Mouse (Mus musculus) bone marrow, adult 2 months (tissue): Measurements from ENCODE around the gene Napsa. TPM values are rescaled to one million over a fixed set of nuclear protein-coding genes. Genes with fewer than 3 reads are reported as not detected.

Source experiments
- H3K27ac ChIP-seq: fragments of 200-500 bp; 2 replicates; pipeline ENCODE4 v1.5.1; 2012; ENCODE audit warnings: low read depth, mild to moderate bottlenecking, control low read depth, inconsistent platforms, low read length; ENCODE audit not compliant: control insufficient read depth, poor library complexity, insufficient read depth
- H3K4me1 ChIP-seq: fragments of 200-500 bp; 2 replicates; pipeline ENCODE4 v1.6.1; 2011; ENCODE audit warnings: low read length; ENCODE audit not compliant: control insufficient read depth, insufficient read depth
- H3K4me3 ChIP-seq: fragments of 200-500 bp; replicated peaks from 2 replicates; pipeline ENCODE3; 2011; ENCODE audit warnings: mild to moderate bottlenecking, low read depth, low read length, control low read depth; ENCODE audit not compliant: control insufficient read depth
- CTCF ChIP-seq: fragments of 200-500 bp; IDR thresholded peaks from 2 replicates; pipeline ENCODE4 v1.5.1; 2011; ENCODE audit warnings: low read length, control low read depth; ENCODE audit not compliant: control insufficient read depth, insufficient read depth
- POLR2A ChIP-seq: fragments of 200-500 bp; IDR thresholded peaks from 2 replicates; pipeline ENCODE4 v1.6.1; 2011; ENCODE audit warnings: low read depth, mild to moderate bottlenecking, control low read depth, low read length, borderline replicate concordance; ENCODE audit not compliant: control insufficient read depth
- WGBS: fragments of 180-500 bp; shearing (Covaris S2); methylation state at CpG from one replicate; pipeline ENCODE4 v1.1.7; 2018; 5-methylcytosine and 5-hydroxymethylcytosine counted together
- polyA plus RNA-seq: library from polyadenylated mRNA; stranded (reverse); fragments of >200 nt; gene quantifications from 2 replicates; pipeline ENCODE4 v1.2.4, GENCODE M21; 2011; ENCODE audit warnings: low replicate concordance; ENCODE audit not compliant: missing spikeins, insufficient read depth, insufficient read length

The Napsa gene
- polyA plus RNA-seq, 1 experiment: 49.7 TPM

- H3K4me3 ChIP-seq: peak overlapping the region; percentile 89
- peak overlapping the region; percentile 50 for H3K27ac ChIP-seq
- H3K4me1 ChIP-seq: peaks cover 9% of the 10 kb centered on the region; the same call in 1 of the 2 replicates
- TF ChIP-seq POLR2A: no peak
- no peak for TF ChIP-seq CTCF
- 17% methylated on average over 5 of the region's 5 CpGs for WGBS
Measured at GRCm38 (mm10) chr7:44547725-44548124, 24.5 kb upstream of the Napsa start.

GRCm38 (mm10) chr7:44548497-44549087 is 23.6 kb upstream of the Napsa start, which contains the start of gene Pold1:
Gene Pold1 (minus strand): TSS chr7:44548849.
- H3K27ac ChIP-seq: peak within 1 kb of the TSS; percentile 79
- WGBS: under 1% methylated on average over 43 of the region's 43 CpGs
- peak within 1 kb of the TSS; percentile 89 for H3K4me3 ChIP-seq
- peak; percentile 58; the same call in 1 of the 2 replicates for TF ChIP-seq POLR2A
- peak; percentile 93 for TF ChIP-seq CTCF
- H3K4me1 ChIP-seq: peaks cover 9% of the 10 kb centered on the region; the same call in 1 of the 2 replicates

- Histone ChIP-seq H3K27ac (no peak overlapping the region; the same call in 1 of the 2 replicates), H3K4me1 (peaks cover 9% of the 10 kb centered on the region; the same call in 1 of the 2 replicates), H3K4me3 (no peak overlapping the region)
- TF ChIP-seq POLR2A (no peak), CTCF (no peak)
- 93% methylated on average over 23 of the region's 23 CpGs for WGBS
Measured at GRCm38 (mm10) chr7:44549621-44550408, 22.4 kb upstream of the Napsa start.

DNA sequence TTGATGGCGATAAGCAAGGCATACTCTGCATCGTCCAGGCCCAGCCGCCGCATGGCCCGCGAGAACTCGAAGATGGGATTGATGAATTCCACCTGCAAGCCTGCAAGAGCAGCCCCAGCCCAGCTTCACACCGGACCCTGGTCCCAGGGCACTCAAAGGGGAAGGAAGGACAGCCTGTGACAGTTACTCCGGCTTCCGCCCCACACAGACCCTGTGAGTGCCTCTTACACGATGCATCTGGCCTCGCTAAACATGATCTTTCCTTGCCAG is 21.8 kb upstream of the Napsa start:
- 85% methylated on average over 12 of the region's 12 CpGs for WGBS
- H3K4me3 ChIP-seq: no peak overlapping the region
- H3K27ac ChIP-seq: no peak overlapping the region; the same call in 1 of the 2 replicates
- TF ChIP-seq POLR2A: no peak
- TF ChIP-seq CTCF: no peak
- H3K4me1 ChIP-seq: peaks cover 9% of the 10 kb centered on the region; the same call in 1 of the 2 replicates

DNA sequence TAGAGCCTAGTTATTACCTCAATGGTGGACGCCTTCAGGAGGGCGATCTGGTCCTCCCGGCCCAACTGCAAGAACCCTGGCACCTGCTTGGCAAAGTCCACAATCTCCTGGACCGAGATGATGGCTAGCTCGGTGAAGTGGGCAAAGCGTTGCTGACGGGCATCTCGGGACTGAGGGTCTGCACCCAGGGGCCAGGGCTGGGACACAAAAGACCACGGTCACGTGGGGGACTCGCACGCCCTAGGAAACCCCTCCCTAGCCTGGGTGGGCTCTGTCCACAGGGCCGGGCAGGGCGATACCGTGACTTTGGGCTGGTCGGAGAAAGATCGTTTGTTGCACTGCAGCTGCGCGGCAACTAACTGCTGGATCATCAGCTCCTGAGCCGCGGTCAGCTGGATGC is 20.9 kb upstream of the Napsa start:
- H3K4me1 ChIP-seq: peaks cover 9% of the 10 kb centered on the region; the same call in 1 of the 2 replicates
- H3K4me3 ChIP-seq: no peak overlapping the region
- H3K27ac ChIP-seq: no peak overlapping the region
- 96% methylated on average over 21 of the region's 21 CpGs for WGBS
- TF ChIP-seq POLR2A: no peak

DNA sequence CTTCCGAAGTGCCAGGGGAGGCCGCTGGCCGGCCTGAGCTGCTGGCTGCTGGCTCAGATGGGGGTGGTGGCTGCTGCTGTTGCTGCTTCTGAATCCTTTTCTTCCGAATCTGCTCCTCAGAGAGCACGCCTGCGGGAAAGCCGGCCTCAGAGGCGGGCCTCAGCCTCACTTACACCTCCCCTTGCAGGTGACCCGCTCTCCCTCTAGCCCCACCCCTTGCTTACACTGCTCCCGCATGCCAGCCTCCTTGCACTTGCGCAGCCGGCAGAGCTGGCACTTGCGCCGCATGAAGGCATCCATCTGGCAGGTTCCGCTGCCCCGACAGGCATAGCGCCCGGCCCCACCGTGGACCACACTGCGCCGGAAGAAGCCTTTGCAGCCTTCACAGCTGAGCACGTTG is 20.4 kb upstream of the Napsa start:
- 93% methylated on average over 22 of the region's 22 CpGs for WGBS
- no peak for TF ChIP-seq POLR2A
- TF ChIP-seq CTCF: no peak
- H3K4me1 ChIP-seq: peaks cover 8% of the 10 kb centered on the region; the same call in 1 of the 2 replicates
- H3K27ac ChIP-seq: no peak overlapping the region
- no peak overlapping the region for H3K4me3 ChIP-seq

DNA sequence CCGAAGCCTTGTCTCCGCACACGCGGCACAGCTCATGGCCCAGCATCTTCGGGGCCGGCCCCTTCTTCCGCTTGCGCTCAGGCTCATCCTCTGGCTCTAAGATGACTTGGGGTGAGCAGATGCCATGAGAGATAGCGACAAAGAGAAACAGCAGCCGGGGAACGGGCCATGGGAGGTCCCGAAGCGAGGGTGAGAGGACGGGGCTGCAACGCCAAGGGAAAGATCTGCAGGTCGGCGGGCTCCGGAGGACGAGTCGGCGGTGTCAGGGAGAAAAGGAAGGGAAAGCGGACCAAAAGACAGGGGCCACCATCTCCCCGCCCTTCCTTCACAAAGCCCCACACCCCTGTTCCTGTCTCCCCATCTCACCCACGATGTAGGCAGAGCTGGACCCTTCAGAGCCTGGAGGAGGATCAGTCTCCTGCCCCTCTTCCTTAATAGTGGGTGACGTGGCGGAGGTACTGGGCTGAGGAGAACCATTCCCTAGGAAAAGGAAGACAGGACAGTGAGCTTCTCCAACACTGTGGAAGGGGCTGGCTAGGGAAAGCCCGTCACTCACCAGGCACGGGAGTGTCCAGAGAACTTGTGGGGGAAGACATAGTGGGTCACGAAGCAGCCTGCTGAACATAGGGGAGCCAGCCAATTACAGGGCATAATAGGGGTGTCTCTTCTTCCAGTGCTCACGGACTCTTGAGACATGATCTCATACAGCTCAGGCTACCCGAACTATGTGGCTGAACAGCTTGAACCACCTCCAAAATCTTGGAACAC is 19.9 kb upstream of the Napsa start:
- Histone ChIP-seq H3K4me3 (no peak overlapping the region), H3K27ac (no peak overlapping the region), H3K4me1 (peaks cover 6% of the 10 kb centered on the region; the same call in 1 of the 2 replicates)
- 93% methylated on average over 31 of the region's 31 CpGs for WGBS
- TF ChIP-seq CTCF (no peak), POLR2A (no peak)

DNA sequence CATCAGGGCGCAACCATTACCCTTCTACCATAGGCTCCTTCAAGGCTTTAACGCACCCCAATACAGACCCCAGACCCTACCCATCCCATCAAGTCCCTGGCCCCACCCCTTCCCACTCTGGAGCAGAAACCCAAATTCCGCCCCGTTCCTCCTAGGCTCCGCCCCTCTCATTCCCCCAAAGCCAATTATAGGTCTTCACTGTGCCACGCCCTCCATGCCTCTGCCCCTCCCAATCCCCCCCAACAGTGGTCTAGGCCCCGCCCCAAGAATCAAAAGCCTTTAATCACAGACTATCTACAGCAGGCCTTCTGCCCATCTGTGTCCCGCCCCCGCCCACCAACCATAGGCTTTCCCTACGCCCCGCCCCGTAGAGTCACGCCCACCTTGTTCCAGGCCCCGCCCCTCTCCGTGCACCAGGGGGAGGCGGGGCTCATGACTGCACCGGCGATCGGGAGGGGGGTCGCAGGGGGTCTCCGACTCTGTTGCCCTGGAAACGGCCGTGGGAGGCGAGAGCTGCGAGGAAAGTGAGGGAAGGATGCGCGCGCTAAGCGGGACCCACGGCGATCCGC is 18.9 kb upstream of the Napsa start:
- H3K4me3 ChIP-seq: peak overlapping the region; percentile 99
- no peak for TF ChIP-seq POLR2A
- H3K27ac ChIP-seq: peak overlapping the region; percentile 100
- H3K4me1 ChIP-seq: peaks cover 2% of the 10 kb centered on the region; the same call in 1 of the 2 replicates
- 1% methylated on average over 32 of the region's 32 CpGs for WGBS
